Mouse (Mus musculus): ENCODE data around the gene Apopt1. TPM values are rescaled to one million over a fixed set of nuclear protein-coding genes. Genes with fewer than 3 reads are reported as not detected.
A peak's percentile ranks its signal among the peaks of the same experiment; 100 is the strongest.

Apopt1 gene
- polyA plus RNA-seq, 1 experiment from 2014 or later = 58.5 TPM

DNA sequence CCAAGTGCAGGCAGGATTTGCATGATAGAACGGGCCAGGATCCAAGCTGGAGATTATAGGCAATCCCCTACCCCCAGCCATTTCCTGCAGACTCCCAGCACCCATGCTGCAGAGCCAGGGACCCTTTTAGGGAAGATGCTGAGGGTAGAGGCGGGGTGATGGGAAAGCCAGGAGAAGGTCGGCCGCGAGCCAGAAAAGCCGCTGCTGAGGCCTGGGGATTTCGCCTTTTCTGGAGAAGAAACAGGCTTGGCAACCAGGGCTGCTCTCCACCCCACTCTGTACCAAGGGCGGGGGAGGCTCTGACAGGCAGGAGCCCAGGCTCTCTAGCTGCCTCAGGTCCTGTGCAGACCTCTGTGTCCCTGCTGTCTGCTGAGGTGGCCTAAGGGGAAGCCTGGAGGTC, 31.8 kb upstream of the Apopt1 start:
- Histone ChIP-seq H3K27me3 (replicated peaks) (no peaks in the 10 kb centered on the region), H3K4me2 (no peak overlapping the region), H3K4me1 (peaks cover 28% of the 10 kb centered on the region), H3K27ac (replicated peaks) (no peak overlapping the region), H3K9ac (replicated peaks) (no peak overlapping the region), H3K4me3 (replicated peaks) (no peak overlapping the region), H3K9me3 (replicated peaks) (no peaks in the 10 kb centered on the region), H3K36me3 (peaks cover 14% of the 10 kb centered on the region; the same call in 1 of the 2 replicates)
- no peak for ATAC-seq (ENCODE audit: low FRiP score)
- 85% methylated on average over 8 of the region's 8 CpGs for WGBS

- Histone ChIP-seq H3K9ac (replicated peaks) (no peak overlapping the region), H3K4me3 (replicated peaks) (no peak overlapping the region), H3K27ac (replicated peaks) (no peak overlapping the region), H3K4me2 (no peak overlapping the region), H3K9me3 (replicated peaks) (no peaks in the 10 kb centered on the region), H3K36me3 (peaks cover 14% of the 10 kb centered on the region; the same call in 1 of the 2 replicates), H3K27me3 (replicated peaks) (no peaks in the 10 kb centered on the region), H3K4me1 (peaks cover 28% of the 10 kb centered on the region)
- no peak for ATAC-seq (ENCODE audit: low FRiP score)
- 81% methylated on average over 5 of the region's 5 CpGs for WGBS
Measured at GRCm38 (mm10) chr12:111682003-111682402, 31.1 kb upstream of the Apopt1 start.

- no peaks in the 10 kb centered on the region for H3K9me3 ChIP-seq (replicated peaks)
- H3K27ac ChIP-seq (replicated peaks) = no peak overlapping the region
- H3K4me2 ChIP-seq = no peak overlapping the region
- WGBS = 68% methylated on average over 5 of the region's 5 CpGs
- no peak overlapping the region for H3K4me3 ChIP-seq (replicated peaks)
- H3K36me3 ChIP-seq = peaks cover 14% of the 10 kb centered on the region; the same call in 1 of the 2 replicates
- ATAC-seq (ENCODE audit: low FRiP score) = no peak
- no peaks in the 10 kb centered on the region for H3K27me3 ChIP-seq (replicated peaks)
- H3K4me1 ChIP-seq = peaks cover 28% of the 10 kb centered on the region
- no peak overlapping the region for H3K9ac ChIP-seq (replicated peaks)
Measured at GRCm38 (mm10) chr12:111682806-111683205, 30.3 kb upstream of the Apopt1 start.

GRCm38 (mm10) chr12:111686390-111686789, 26.7 kb upstream of the Apopt1 start:
- ATAC-seq (ENCODE audit: low FRiP score) = no peak
- Histone ChIP-seq H3K27ac (replicated peaks) (peak overlapping the region; percentile 83), H3K9ac (replicated peaks) (no peak overlapping the region)

GRCm38 (mm10) chr12:111687350-111688068, 25.6 kb upstream of the Apopt1 start:
- Histone ChIP-seq H3K4me1 (peaks cover 40% of the 10 kb centered on the region), H3K9me3 (replicated peaks) (no peaks in the 10 kb centered on the region), H3K27ac (replicated peaks) (peak overlapping the region; percentile 83), H3K27me3 (replicated peaks) (no peaks in the 10 kb centered on the region), H3K4me3 (replicated peaks) (no peak overlapping the region), H3K9ac (replicated peaks) (no peak overlapping the region), H3K36me3 (peaks cover 8% of the 10 kb centered on the region; the same call in 1 of the 2 replicates), H3K4me2 (peak overlapping the region; percentile 26; the same call in 1 of the 2 replicates)
- ATAC-seq (ENCODE audit: low FRiP score) = peak; percentile 43
- WGBS = 16% methylated on average over 14 of the region's 14 CpGs

More at GRCm38 (mm10) chr12:111686390-111686789, 26.7 kb upstream of the Apopt1 start:
- Histone ChIP-seq H3K36me3 (peaks cover 8% of the 10 kb centered on the region; the same call in 1 of the 2 replicates), H3K4me1 (peaks cover 29% of the 10 kb centered on the region), H3K27me3 (replicated peaks) (no peaks in the 10 kb centered on the region), H3K4me2 (no peak overlapping the region), H3K4me3 (replicated peaks) (no peak overlapping the region), H3K9me3 (replicated peaks) (no peaks in the 10 kb centered on the region)
- WGBS = 89% methylated on average over 4 of the region's 4 CpGs

DNA sequence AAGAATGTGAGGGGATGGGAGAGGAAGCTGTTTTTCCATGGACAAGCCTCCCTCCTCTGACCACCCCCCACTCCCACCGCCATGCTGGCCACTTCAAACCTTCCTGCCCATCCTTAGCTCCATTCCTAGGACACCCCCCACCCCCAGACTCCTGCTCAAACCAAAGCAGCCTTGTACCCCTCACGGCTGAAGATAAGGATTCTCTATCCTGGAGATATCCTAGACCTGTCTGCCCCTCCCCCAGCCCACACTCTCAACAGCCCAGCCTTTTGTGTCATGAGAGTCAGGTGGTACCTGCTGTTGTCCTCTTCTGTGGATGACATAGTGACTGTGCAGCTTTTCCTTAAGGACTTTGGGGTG, 25.0 kb upstream of the Apopt1 start:
- H3K4me2 ChIP-seq = no peak overlapping the region
- H3K9ac ChIP-seq (replicated peaks) = no peak overlapping the region
- H3K27ac ChIP-seq (replicated peaks) = peak overlapping the region; percentile 83
- 38% methylated on average over 2 of the region's 2 CpGs for WGBS
- ATAC-seq (ENCODE audit: low FRiP score) = no peak
- H3K4me3 ChIP-seq (replicated peaks) = no peak overlapping the region
- peaks cover 45% of the 10 kb centered on the region for H3K4me1 ChIP-seq
- no peaks in the 10 kb centered on the region for H3K9me3 ChIP-seq (replicated peaks)
- peaks cover 5% of the 10 kb centered on the region; the same call in 1 of the 2 replicates for H3K36me3 ChIP-seq
- H3K27me3 ChIP-seq (replicated peaks) = no peaks in the 10 kb centered on the region

- H3K27ac ChIP-seq (replicated peaks) = no peak overlapping the region
- no peak overlapping the region for H3K4me2 ChIP-seq
- H3K9me3 ChIP-seq (replicated peaks) = no peaks in the 10 kb centered on the region
- WGBS = 83% methylated on average over 11 of the region's 11 CpGs
- H3K4me3 ChIP-seq (replicated peaks) = no peak overlapping the region
- no peak overlapping the region for H3K9ac ChIP-seq (replicated peaks)
- H3K27me3 ChIP-seq (replicated peaks) = no peaks in the 10 kb centered on the region
- ATAC-seq (ENCODE audit: low FRiP score) = no peak
- peaks cover 59% of the 10 kb centered on the region for H3K4me1 ChIP-seq
- H3K36me3 ChIP-seq = no peaks in the 10 kb centered on the region
Measured at GRCm38 (mm10) chr12:111689426-111689825, 23.6 kb upstream of the Apopt1 start.

GRCm38 (mm10) chr12:111691346-111691872, 21.7 kb upstream of the Apopt1 start:
- H3K27me3 ChIP-seq (replicated peaks) = no peaks in the 10 kb centered on the region
- H3K9me3 ChIP-seq (replicated peaks) = no peaks in the 10 kb centered on the region
- no peak overlapping the region for H3K4me3 ChIP-seq (replicated peaks)
- 0 out of 2 replicates have a peak, but pooled peaks have one; percentile 6 for ATAC-seq (ENCODE audit: low FRiP score)
- H3K36me3 ChIP-seq = no peaks in the 10 kb centered on the region
- peak overlapping the region; percentile 90 for H3K27ac ChIP-seq (replicated peaks)
- H3K4me2 ChIP-seq = no peak overlapping the region
- H3K9ac ChIP-seq (replicated peaks) = no peak overlapping the region
- H3K4me1 ChIP-seq = peaks cover 78% of the 10 kb centered on the region
- WGBS = 3% methylated on average over 5 of the region's 5 CpGs

DNA sequence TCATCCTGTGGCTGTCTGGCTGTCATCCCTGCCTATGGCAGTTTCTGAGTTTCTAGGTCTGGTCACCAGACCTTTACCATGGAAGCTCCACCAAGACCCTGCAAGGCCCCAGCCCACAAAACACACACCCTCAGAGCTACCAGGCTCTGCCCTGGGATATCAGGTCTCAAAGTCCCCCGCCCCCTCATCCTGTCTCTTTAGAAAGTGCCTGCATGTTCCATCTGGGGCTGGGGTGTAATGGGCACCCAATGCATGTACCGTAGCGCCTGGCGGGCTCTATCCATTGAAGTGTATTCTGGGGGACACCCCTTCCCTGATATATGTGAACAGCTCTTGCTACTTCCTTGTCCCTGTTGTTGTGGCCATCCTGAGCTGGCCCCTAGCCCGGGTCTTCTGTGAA, 20.2 kb upstream of the Apopt1 start:
- ATAC-seq (ENCODE audit: low FRiP score) = no peak
- H3K4me1 ChIP-seq = peaks cover 66% of the 10 kb centered on the region

GRCm38 (mm10) chr12:111693341-111694270, 19.5 kb upstream of the Apopt1 start:
- 8% methylated on average over 18 of the region's 18 CpGs for WGBS
- Histone ChIP-seq H3K36me3 (no peaks in the 10 kb centered on the region), H3K4me2 (peak overlapping the region; percentile 38), H3K9ac (replicated peaks) (no peak overlapping the region), H3K27ac (replicated peaks) (peak overlapping the region; percentile 90), H3K9me3 (replicated peaks) (no peaks in the 10 kb centered on the region), H3K27me3 (replicated peaks) (no peaks in the 10 kb centered on the region), H3K4me1 (peaks cover 60% of the 10 kb centered on the region), H3K4me3 (replicated peaks) (no peak overlapping the region)
- peak; percentile 74 for ATAC-seq (ENCODE audit: low FRiP score)

More for the DNA sequence above, 20.2 kb upstream of the Apopt1 start:
- Histone ChIP-seq H3K9ac (replicated peaks) (no peak overlapping the region), H3K4me2 (no peak overlapping the region), H3K36me3 (no peaks in the 10 kb centered on the region), H3K27ac (replicated peaks) (peak overlapping the region; percentile 90), H3K27me3 (replicated peaks) (no peaks in the 10 kb centered on the region), H3K4me3 (replicated peaks) (no peak overlapping the region), H3K9me3 (replicated peaks) (no peaks in the 10 kb centered on the region)
- 52% methylated on average over 5 of the region's 5 CpGs for WGBS

GRCm38 (mm10) chr12:111694271-111694781, 18.7 kb upstream of the Apopt1 start:
- H3K4me3 ChIP-seq (replicated peaks) = no peak overlapping the region
- no peaks in the 10 kb centered on the region for H3K9me3 ChIP-seq (replicated peaks)
- H3K36me3 ChIP-seq = no peaks in the 10 kb centered on the region
- peak overlapping the region; percentile 38 for H3K4me2 ChIP-seq
- H3K4me1 ChIP-seq = peaks cover 60% of the 10 kb centered on the region
- H3K27me3 ChIP-seq (replicated peaks) = no peaks in the 10 kb centered on the region
- no peak overlapping the region; the same call in 1 of the 2 replicates for H3K9ac ChIP-seq (replicated peaks)
- 3% methylated on average over 12 of the region's 12 CpGs for WGBS
- peak overlapping the region; percentile 90 for H3K27ac ChIP-seq (replicated peaks)
- peak; percentile 69 for ATAC-seq (ENCODE audit: low FRiP score)

All from neural tube, embryonic 15.5 days (tissue).